Mouse (Mus musculus) thymus, adult 18-20 months (tissue): ENCODE data around the gene Gm12794.
"Not testable (repeated sequence)": the region's sequence is repeated elsewhere in the genome, so short reads cannot be mapped to it uniquely, and the experiment has no call there.

ENCODE experiments used
- DNase-seq, 2 experiments: peaks; one replicate each; pipeline ENCODE4 v3.0.0; 2022; ENCODE audit warnings: mixed read lengths in 2 of 2

Gene Gm12794

GRCm38 (mm10) chr4:101940107-101940506, at the start of gene Gm12794:
TSS of gene Gm12794 (plus strand) at chr4:101940407.
- DNase-seq, result not testable (repeated sequence)

DNA sequence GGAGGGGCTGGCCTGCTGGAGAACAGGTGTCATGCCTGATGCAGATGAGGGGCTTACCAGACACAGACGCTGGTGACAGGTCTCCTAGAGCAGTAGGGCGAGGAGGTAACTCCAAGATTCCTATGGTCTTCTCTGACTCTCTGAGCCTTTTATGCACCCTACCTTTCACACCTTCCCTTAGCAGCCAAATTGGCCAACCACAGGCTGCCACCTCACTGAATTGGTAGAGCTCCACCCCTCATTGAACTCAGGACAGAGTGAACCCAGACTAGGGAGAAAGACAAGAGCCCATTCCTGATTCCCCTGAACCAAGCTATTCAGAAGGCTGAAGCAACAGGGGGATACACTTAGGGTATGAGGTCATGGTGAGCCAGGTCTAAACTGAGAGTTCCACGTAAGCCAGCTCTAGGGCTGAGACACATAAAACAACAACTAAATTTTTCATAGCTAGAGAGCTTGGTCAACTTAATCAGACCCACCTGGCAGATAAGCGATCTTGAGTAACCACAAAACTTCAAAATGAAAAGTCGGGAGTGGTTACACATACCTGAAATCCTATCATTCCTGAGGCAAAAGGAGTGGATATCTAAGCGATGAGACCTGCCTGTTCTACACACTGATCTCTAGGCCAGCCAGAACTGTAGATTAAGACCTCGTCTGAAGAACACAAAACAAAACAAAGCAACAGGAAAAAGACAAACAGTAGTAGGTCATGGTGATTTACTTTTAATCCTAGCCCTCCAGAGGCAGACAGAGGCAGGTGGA, 46.4 kb upstream of the Gm12794 start, which contains the start of gene C130073F10Rik:
C130073F10Rik (minus strand) TSS at position 134 of the 765 bp plus-strand sequence.
- no peak for DNase-seq

GRCm38 (mm10) chr4:101908821-101909220, 31.4 kb upstream of the Gm12794 start, which contains the start of gene Gm12800:
TSS of gene Gm12800 (plus strand) at chr4:101909121.
- DNase-seq, result not testable (repeated sequence)

DNA sequence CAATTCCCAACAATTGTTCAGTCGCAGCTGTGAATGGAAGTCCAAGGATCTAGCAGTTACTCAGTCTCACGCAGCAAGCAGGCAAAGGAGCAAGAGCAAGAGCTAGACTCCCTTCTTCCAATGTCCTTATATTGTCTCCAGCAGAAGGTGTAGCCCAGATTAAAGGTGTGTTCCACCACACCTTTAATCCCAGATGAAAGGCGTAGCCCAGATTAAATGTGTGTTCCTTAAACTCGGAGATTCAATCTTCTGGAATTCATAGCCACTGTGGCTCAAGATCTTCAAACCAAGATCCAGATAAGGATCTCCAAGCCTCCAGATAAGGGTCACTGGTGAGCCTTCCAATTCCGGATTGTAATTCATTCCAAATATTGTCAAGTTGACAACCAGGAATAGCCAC, 40.7 kb downstream of the Gm12794 start, which contains the start of gene Gm12790:
Gm12790 (minus strand) TSS at position 101 of the 400 bp plus-strand sequence.
- not testable (repeated sequence) for DNase-seq

GRCm38 (mm10) chr4:101985678-101986077, 45.5 kb downstream of the Gm12794 start:
- no peak for DNase-seq

DNA sequence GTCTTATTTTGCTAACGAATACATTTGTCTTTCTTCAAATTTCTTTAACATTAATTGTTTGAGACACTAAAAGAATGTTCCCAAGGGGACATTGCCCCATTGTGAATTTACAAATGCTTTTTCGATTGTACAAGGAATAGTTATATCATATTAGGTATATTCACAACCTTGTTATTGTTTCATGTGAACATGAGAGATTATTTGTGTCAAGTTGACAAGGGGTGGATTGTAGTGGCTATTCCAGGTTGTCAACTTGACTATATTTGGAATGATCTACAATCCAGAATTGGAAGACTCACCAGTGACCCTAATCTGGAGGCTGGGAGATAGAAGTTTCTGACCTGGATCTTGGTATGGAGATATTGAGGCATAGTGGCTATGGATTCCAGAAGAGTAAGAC, 46.1 kb downstream of the Gm12794 start, which contains the start of gene Gm12789:
Gm12789 (plus strand) TSS at position 301 of the 400 bp plus-strand sequence.
- not testable (repeated sequence) for DNase-seq
